Mouse (Mus musculus) lung, adult 2 months (tissue): ENCODE measurements around the gene Avpr1b.

Experiments used
- CTCF ChIP-seq: fragments of 200-500 bp; IDR thresholded peaks from 2 replicates; pipeline ENCODE4 v1.5.1; 2011; ENCODE audit warnings: mild to moderate bottlenecking, low read length, control low read depth; ENCODE audit not compliant: insufficient read depth
- POLR2A ChIP-seq: fragments of 200-500 bp; IDR thresholded peaks from 2 replicates; pipeline ENCODE4 v1.6.1; 2011; ENCODE audit warnings: low read depth, mild to moderate bottlenecking, control low read depth, low read length, borderline replicate concordance; ENCODE audit errors: extremely low read depth

DNA sequence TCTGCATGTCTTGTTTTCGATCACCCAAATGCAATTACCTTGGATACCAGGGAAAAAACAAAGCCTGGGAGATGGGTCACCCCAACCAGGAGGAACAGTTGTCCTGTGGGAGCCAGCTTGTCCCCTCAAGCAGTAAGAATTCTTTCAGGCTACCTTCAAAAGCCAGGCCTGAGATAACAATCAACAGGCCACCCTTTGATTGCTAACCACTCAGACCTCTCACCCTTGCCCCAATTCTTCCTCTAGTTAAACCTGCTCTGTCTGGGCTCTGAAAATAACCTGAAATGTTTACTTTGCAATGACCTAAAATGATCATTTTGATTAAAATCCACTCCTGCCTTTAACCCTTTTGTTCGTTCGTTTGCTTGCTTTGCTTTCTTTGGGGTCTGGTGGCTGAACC, 24.6 kb downstream of the Avpr1b start:
- TF ChIP-seq CTCF: no peak
- no peak for TF ChIP-seq POLR2A
